Mouse (Mus musculus) forebrain, embryonic 12.5 days (tissue): Measurements from ENCODE around the gene Pld3. TPM values are rescaled to one million over a fixed set of nuclear protein-coding genes. Genes with fewer than 3 reads are reported as not detected.

Source experiments
- ATAC-seq: fragments of 200-750 bp; cut with Nextera tagmentation; 2 replicates; pipeline ENCODE4 v1.8.0; 2017; ENCODE audit warnings: moderate TSS enrichment; ENCODE audit not compliant: low FRiP score
- H3K27ac ChIP-seq: fragments of 300-500 bp; sonication (generic); 2 replicates; pipeline ENCODE4 v1.5.1; 2016; ENCODE audit warnings: mild to moderate bottlenecking
- H3K27me3 ChIP-seq: fragments of 300-500 bp; sonication (generic); 2 replicates; pipeline ENCODE4 v1.6.1; 2016; ENCODE audit warnings: mild to moderate bottlenecking
- H3K36me3 ChIP-seq: fragments of 300-500 bp; sonication (generic); replicated peaks from 2 replicates; pipeline ENCODE4 v1.6.1; 2016; ENCODE audit warnings: mild to moderate bottlenecking
- H3K4me1 ChIP-seq: fragments of 300-500 bp; sonication (generic); 2 replicates; pipeline ENCODE4 v1.6.1; 2016
- H3K4me2 ChIP-seq: fragments of 300-500 bp; sonication (generic); 2 replicates; pipeline ENCODE4 v1.6.1; 2016; ENCODE audit warnings: mild to moderate bottlenecking, moderate library complexity
- H3K4me3 ChIP-seq: fragments of 300-500 bp; sonication (generic); replicated peaks from 2 replicates; pipeline ENCODE4 v1.5.1; 2016; ENCODE audit warnings: mild to moderate bottlenecking
- H3K9ac ChIP-seq: fragments of 300-500 bp; sonication (generic); 2 replicates; pipeline ENCODE4 v1.6.1; 2016; ENCODE audit warnings: mild to moderate bottlenecking
- H3K9me3 ChIP-seq: fragments of 300-500 bp; sonication (generic); 2 replicates; pipeline ENCODE4 v1.6.1; 2016
- WGBS: fragments of 180-500 bp; shearing (Covaris S2); methylation state at CpG from one replicate; pipeline ENCODE4 v1.1.7; 2016; 5-methylcytosine and 5-hydroxymethylcytosine counted together
- polyA plus RNA-seq: library from polyadenylated mRNA; unstranded; fragments of >200 nt; fragmentation: Nextera tagmentation; extraction: Ambion mirVana; gene quantifications from 2 replicates; pipeline ENCODE4 v1.2.1, GENCODE M21; 2016

The Pld3 gene
- polyA plus RNA-seq, 1 experiment from 2014 or later, result 58.2 TPM

DNA sequence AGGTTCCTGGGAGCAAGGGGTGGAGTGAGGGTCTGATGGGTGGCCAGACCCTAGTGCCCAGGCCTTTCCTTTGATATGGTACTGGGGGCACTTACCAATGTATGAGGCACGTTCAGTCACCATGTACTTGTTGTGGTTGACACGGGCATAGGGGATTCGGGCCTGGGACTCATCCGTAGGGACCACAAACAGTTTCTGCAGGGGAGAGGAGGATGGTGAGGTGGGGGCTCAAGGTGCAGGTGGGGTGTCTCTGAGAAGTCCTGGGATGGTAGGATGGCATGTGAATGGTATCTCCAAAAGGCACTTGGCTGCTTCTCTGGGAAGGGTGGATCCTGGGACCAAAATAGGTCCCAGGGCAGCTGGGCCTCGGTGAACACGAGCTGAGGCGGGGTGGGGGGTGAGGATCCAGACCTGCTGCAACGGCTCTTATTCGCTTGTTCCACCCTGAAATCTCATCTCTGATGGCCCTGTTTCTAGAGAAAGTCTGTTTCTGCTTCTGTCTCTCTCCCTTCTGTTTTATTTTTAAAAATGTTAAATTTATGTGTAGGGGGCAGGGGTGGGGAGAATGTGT is 20.5 kb downstream of the Pld3 start:
- Histone ChIP-seq H3K4me3 (no peak overlapping the region), H3K36me3 (peaks cover 63% of the 10 kb centered on the region), H3K9ac (no peak overlapping the region), H3K4me2 (no peak overlapping the region), H3K27ac (no peak overlapping the region), H3K4me1 (no peaks in the 10 kb centered on the region), H3K27me3 (no peaks in the 10 kb centered on the region), H3K9me3 (no peaks in the 10 kb centered on the region)
- no peak for ATAC-seq
- 93% methylated on average over 9 of the region's 9 CpGs for WGBS

DNA sequence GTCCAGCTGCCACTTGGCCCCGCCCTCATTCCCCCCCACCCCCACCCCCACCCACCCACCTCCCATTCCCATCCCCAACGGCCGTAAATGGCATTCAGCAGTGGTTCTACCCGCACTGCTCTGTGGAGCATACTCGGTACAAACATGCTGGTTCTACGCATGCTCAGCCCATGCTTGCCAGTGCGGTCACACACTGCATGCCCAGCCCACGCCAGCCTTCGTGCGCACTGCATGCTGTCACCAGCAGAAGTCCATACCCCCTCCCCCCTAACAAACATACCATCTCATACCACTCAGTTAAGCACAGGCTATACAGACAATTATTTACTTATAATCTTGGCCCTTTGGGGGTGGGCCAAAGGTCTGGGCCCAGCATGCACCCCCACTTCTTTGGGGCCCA is 21.3 kb downstream of the Pld3 start:
- Histone ChIP-seq H3K27ac (no peak overlapping the region), H3K9me3 (no peaks in the 10 kb centered on the region), H3K27me3 (no peaks in the 10 kb centered on the region), H3K9ac (no peak overlapping the region), H3K4me2 (no peak overlapping the region), H3K4me3 (no peak overlapping the region), H3K36me3 (peaks cover 58% of the 10 kb centered on the region), H3K4me1 (no peaks in the 10 kb centered on the region)
- WGBS, result 92% methylated on average over 9 of the region's 10 CpGs
- no peak for ATAC-seq

DNA sequence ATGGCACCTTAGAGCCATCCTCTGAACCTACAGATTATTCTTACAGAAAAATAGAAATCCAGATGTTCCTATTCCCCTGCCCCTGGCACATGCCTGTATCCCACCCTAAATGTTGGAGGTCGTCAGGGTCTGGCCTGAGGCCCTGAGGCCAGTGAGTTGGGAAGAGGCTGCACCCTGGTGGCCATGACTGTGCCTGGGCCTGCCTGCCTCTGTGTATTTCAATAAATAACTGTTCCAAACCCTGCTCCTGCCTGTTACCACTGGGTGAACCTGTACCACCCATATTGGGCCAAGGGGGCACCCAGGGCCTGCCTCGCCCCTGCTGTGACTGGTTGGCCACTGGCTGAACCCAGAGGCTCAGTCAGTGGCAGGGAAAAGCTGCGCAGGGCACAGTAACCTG is 22.1 kb downstream of the Pld3 start:
- H3K4me1 ChIP-seq, result no peaks in the 10 kb centered on the region
- no peak overlapping the region for H3K4me3 ChIP-seq
- H3K27ac ChIP-seq, result no peak overlapping the region
- 69% methylated on average over 3 of the region's 3 CpGs for WGBS
- no peak overlapping the region for H3K4me2 ChIP-seq
- no peak overlapping the region for H3K9ac ChIP-seq
- no peaks in the 10 kb centered on the region for H3K9me3 ChIP-seq
- peaks cover 50% of the 10 kb centered on the region for H3K36me3 ChIP-seq
- no peaks in the 10 kb centered on the region for H3K27me3 ChIP-seq
- ATAC-seq, result no peak

DNA sequence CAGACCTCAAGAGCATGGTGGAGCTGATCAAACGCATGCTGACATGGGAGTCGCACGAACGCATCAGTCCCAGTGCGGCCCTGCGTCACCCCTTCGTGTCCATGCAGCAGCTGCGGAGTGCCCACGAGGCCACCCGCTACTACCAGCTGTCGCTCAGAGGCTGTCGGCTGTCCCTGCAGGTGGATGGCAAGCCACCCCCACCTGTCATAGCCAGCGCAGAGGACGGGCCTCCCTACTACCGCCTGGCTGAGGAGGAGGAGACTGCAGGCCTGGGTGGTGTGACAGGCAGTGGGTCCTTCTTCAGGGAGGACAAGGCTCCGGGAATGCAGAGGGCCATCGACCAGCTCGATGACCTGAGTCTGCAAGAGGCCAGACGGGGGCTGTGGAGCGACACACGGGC is 23.9 kb downstream of the Pld3 start:
- Histone ChIP-seq H3K27me3 (no peaks in the 10 kb centered on the region), H3K27ac (no peak overlapping the region), H3K9ac (no peak overlapping the region), H3K9me3 (no peaks in the 10 kb centered on the region), H3K4me2 (no peak overlapping the region), H3K4me1 (no peaks in the 10 kb centered on the region), H3K4me3 (no peak overlapping the region), H3K36me3 (peaks cover 35% of the 10 kb centered on the region)
- 83% methylated on average over 21 of the region's 21 CpGs for WGBS
- no peak for ATAC-seq

DNA sequence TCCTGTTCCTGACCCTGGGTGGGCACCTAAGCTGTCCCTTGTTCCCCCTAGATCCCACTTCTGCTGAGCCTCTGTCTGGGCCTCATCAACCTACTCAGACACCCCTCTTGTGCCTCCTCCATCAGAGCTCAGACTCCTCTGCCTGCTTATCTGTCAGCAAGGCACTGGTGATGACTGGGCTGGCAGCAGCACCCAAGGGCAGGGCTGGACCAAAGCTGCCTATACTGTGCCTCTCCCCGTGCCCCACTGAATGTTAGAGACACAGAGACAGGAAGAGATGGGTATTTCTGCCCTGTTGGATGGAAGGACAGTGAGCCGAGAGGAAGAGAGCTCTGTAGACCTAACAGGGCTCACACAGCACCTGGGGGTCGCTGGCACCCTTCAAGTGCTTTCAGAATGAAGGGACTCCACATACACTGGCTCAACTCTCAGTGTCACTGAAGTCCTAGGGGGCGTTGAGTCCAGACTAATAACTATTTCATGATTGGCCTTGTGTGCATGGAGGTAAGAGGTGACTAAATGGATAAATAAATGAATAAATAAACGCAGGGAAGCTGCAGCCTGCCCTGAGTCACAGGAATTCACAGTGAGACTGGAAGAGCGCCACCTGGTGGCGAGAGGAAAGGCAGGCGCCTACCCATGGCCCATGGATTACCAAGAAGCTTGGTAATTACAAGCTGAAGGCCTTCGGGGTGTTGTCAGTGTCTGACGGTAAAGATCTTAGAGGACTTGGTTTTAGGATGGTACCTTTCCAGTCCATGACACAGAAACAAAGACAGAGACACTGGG is 26.8 kb downstream of the Pld3 start:
- WGBS, result 29% methylated on average over 10 of the region's 10 CpGs
- no peaks in the 10 kb centered on the region for H3K27me3 ChIP-seq

DNA sequence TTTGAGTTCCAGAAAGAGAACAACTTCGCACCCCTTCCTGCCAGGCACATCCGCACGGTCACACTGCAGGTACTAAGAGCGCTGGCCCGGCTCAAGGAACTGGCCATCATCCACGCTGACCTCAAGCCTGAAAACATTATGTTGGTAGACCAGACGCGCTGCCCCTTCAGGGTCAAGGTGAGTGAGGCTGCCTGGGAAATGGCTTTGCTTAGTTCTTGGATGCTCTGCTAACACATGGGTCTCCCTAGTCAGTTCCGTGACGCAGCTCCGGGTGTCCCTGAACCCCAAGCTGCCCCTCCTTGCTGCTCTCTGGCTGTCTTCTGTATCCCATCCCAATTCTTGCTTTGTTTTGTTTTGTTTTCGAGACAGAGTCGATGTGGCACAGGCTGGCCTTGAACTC is 29.2 kb downstream of the Pld3 start:
- Histone ChIP-seq H3K27ac (no peak overlapping the region), H3K4me2 (no peak overlapping the region), H3K36me3 (no peaks in the 10 kb centered on the region), H3K4me1 (0 out of 2 replicates have a peak, but pooled peaks cover 4% of the 10 kb centered on the region), H3K4me3 (no peak overlapping the region), H3K27me3 (no peaks in the 10 kb centered on the region), H3K9me3 (no peaks in the 10 kb centered on the region), H3K9ac (no peak overlapping the region)
- no peak for ATAC-seq
- WGBS, result 98% methylated on average over 13 of the region's 13 CpGs

More for the DNA sequence above, 26.8 kb downstream of the Pld3 start:
- no peak overlapping the region for H3K27ac ChIP-seq
- H3K4me3 ChIP-seq, result no peak overlapping the region
- peak; percentile 82 for ATAC-seq
- peaks cover 10% of the 10 kb centered on the region for H3K36me3 ChIP-seq
- no peak overlapping the region for H3K4me2 ChIP-seq
- H3K9me3 ChIP-seq, result no peaks in the 10 kb centered on the region
- H3K4me1 ChIP-seq, result 0 out of 2 replicates have a peak, but pooled peaks cover 4% of the 10 kb centered on the region
- no peak overlapping the region for H3K9ac ChIP-seq

DNA sequence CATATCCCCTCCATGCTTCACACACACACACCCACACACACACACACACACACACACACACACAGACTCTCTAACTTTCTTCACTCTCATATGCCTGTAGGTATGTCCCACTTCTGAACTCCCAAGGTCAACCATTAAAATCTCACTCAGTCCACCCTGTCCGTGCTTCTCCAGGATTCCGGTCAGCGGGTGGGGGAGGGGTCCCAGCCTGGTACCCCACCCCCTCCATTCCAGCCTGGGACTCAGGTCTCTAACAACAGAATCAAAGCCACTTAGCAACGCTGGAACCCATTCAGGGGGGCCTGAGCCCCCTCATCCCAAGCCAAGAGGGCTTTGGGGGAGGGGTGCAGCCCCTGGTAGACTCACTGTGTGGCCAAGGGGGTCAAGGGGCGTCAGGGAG is 30.1 kb downstream of the Pld3 start, which contains the start of gene Hipk4:
Gene Hipk4 (plus strand): TSS at position 301 of the 400 bp plus-strand sequence.
- no peak within 1 kb of the TSS for H3K4me3 ChIP-seq
- H3K27ac ChIP-seq, result no peak within 1 kb of the TSS
- WGBS, result 61% methylated on average over 5 of the region's 5 CpGs
- H3K9me3 ChIP-seq, result no peaks in the 10 kb centered on the region
- H3K4me1 ChIP-seq, result 0 out of 2 replicates have a peak, but pooled peaks cover 4% of the 10 kb centered on the region
- no peaks in the 10 kb centered on the region for H3K36me3 ChIP-seq
- ATAC-seq, result no peak
- no peaks in the 10 kb centered on the region for H3K27me3 ChIP-seq
- no peak within 1 kb of the TSS for H3K4me2 ChIP-seq
- H3K9ac ChIP-seq, result no peak within 1 kb of the TSS

DNA sequence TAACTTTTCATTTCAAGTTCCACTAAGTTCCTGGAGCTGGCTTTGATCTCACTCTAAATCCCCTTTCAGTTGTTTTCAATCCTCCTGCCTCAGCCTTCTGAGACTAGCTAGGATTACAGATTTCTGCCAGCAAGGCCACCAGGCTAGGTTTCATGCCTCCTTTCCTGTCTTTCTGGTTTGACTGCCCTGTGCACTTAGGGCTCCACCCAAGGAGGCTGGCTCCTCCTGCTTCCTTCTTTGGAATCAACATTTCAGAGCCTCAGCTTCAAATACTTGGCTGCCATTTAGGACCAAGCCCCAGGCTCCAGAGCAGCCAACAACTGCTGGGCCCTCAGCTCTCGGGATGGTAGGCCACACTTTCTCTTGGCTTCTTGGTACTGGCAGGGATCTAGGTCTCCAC is 32.4 kb downstream of the Pld3 start:
- WGBS, result 91% methylated on average over 1 of the region's 1 CpGs
- no peak for ATAC-seq
- no peak overlapping the region for H3K9ac ChIP-seq

DNA sequence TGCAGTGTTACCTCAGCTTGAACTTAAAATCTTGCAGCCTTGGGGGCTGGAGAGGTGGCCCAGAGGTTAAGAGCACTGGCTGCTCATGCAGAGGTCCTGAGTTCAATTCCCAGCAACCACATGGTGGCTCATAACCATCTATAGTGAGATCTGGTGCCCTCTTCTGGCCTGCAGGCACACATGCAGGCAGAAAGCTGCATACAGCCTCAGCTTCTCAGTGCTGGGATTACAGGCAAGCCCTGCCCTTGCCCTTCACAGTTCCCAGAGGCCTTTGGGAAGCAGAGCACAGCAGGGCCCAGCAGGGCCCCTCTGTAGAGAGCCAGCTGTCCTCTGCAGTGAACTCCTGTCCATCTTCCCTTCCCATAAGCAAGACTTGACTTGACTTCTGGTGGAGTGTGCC is 32.9 kb downstream of the Pld3 start:
- Histone ChIP-seq H3K9me3 (no peaks in the 10 kb centered on the region), H3K4me1 (0 out of 2 replicates have a peak, but pooled peaks cover 4% of the 10 kb centered on the region), H3K9ac (no peak overlapping the region), H3K4me3 (no peak overlapping the region), H3K27me3 (no peaks in the 10 kb centered on the region), H3K36me3 (no peaks in the 10 kb centered on the region), H3K4me2 (no peak overlapping the region), H3K27ac (no peak overlapping the region)
- no peak for ATAC-seq

More for the DNA sequence above, 32.4 kb downstream of the Pld3 start:
- no peak overlapping the region for H3K27ac ChIP-seq
- no peaks in the 10 kb centered on the region for H3K36me3 ChIP-seq
- no peak overlapping the region for H3K4me3 ChIP-seq
- H3K27me3 ChIP-seq, result no peaks in the 10 kb centered on the region
- no peaks in the 10 kb centered on the region for H3K9me3 ChIP-seq
- 0 out of 2 replicates have a peak, but pooled peaks cover 4% of the 10 kb centered on the region for H3K4me1 ChIP-seq
- H3K4me2 ChIP-seq, result no peak overlapping the region

DNA sequence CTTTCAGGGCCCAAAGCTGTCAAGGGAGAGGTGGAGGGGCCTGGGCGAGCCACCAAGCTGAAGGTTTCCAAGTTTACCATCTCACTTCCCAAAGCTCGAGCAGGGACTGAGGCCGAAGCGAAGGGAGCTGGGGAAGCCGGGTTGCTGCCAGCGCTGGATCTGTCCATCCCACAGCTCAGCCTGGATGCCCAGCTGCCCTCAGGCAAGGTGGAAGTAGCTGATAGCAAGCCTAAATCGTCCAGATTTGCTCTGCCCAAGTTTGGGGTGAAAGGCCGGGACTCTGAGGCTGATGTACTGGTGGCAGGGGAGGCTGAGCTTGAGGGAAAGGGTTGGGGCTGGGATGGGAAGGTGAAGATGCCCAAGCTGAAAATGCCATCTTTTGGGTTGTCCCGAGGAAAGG is 34.7 kb downstream of the Pld3 start:
- 88% methylated on average over 9 of the region's 9 CpGs for WGBS
- Histone ChIP-seq H3K27ac (no peak overlapping the region), H3K4me3 (no peak overlapping the region), H3K4me1 (0 out of 2 replicates have a peak, but pooled peaks cover 4% of the 10 kb centered on the region), H3K36me3 (no peaks in the 10 kb centered on the region), H3K9ac (no peak overlapping the region), H3K4me2 (no peak overlapping the region), H3K9me3 (no peaks in the 10 kb centered on the region), H3K27me3 (no peaks in the 10 kb centered on the region)
- ATAC-seq, result no peak

DNA sequence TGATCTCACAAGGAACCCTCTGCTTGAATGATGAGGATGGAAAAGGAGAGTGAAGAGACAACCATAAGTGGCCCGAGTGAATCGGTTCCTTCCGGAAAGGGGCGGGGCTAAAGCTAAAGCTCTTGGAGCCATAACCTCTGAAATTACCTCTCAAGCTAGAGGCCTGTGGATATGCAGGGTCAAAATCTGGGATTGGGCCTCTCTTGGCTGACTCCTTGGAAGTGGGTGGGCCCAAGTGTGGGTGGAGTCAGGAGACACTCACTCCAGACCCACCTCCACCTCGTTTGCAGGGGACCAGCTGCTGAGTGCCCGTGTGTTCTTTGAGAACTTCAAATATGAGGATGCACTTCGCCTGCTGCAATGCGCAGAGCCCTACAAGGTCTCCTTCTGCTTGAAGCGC is 38.1 kb downstream of the Pld3 start:
- Histone ChIP-seq H3K36me3 (no peaks in the 10 kb centered on the region), H3K9ac (no peak overlapping the region), H3K27ac (no peak overlapping the region), H3K4me1 (no peaks in the 10 kb centered on the region), H3K4me2 (no peak overlapping the region), H3K9me3 (no peaks in the 10 kb centered on the region), H3K4me3 (no peak overlapping the region), H3K27me3 (no peaks in the 10 kb centered on the region)
- ATAC-seq, result no peak
- 79% methylated on average over 9 of the region's 9 CpGs for WGBS

DNA sequence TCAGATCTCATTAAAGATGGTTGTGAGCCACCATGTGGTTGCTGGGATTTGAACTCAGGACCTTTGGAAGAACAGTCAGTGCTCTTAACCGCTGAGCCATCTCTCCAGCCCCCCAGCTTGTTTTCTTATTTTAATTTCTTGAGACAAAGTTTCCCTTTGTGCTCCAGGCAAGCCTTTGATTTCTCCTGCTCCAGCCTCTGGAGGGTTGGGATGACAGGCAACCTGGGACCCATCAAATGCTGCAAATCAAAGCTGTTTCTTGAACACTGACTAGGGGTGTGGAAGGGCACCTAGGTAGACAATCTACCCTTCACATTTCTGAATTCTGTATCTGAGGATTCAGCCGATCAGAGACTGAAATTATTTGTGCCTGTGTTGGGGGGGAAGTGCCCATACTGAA is 42.2 kb downstream of the Pld3 start:
- Histone ChIP-seq H3K4me2 (no peak overlapping the region), H3K27me3 (no peaks in the 10 kb centered on the region), H3K4me1 (peaks cover 13% of the 10 kb centered on the region), H3K9me3 (no peaks in the 10 kb centered on the region), H3K4me3 (no peak overlapping the region), H3K36me3 (no peaks in the 10 kb centered on the region), H3K27ac (no peak overlapping the region), H3K9ac (no peak overlapping the region)
- no peak for ATAC-seq
- 76% methylated on average over 2 of the region's 2 CpGs for WGBS

DNA sequence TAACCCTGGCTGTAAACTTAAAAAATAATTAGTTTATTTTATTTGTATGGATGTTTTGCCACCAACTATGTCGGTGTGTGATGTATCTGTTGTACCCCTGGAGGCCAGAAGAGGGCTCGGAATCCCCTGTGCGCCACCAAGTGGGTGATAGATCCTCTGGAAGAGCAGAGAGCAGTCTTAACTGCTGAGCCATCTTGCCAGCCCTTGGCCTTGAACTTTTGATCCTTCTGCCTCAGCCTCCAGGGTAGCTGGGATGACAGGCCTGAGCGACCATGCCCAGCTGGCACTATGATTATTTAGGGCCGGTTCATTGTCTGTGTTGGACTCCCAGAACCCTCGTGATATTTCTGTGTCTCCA is 44.4 kb downstream of the Pld3 start:
- Histone ChIP-seq H3K27ac (peak overlapping the region; percentile 75), H3K4me1 (peaks cover 13% of the 10 kb centered on the region), H3K9ac (no peak overlapping the region), H3K36me3 (no peaks in the 10 kb centered on the region), H3K4me2 (peak overlapping the region; percentile 64), H3K4me3 (peak overlapping the region; percentile 55), H3K27me3 (no peaks in the 10 kb centered on the region), H3K9me3 (no peaks in the 10 kb centered on the region)
- ATAC-seq, result peak; percentile 63
- 24% methylated on average over 6 of the region's 6 CpGs for WGBS
